Mouse (Mus musculus) kidney, adult 2 months (tissue): ENCODE results near the gene Il4ra.

ENCODE experiments used
- CTCF ChIP-seq: fragments of 200-500 bp; conservative IDR thresholded peaks from 2 replicates; pipeline ENCODE4 v1.5.1; 2011; ENCODE audit warnings: low read depth, mild to moderate bottlenecking, control low read depth, low read length, moderate library complexity, mixed read lengths; ENCODE audit not compliant: insufficient read depth, insufficient read length
- POLR2A ChIP-seq: fragments of 200-500 bp; IDR thresholded peaks from one replicate; pipeline ENCODE4 v1.6.1; 2011; ENCODE audit warnings: low read depth, low read length, control low read depth

GRCm38 (mm10) chr7:125601821-125602448 lies 50.0 kb downstream of the Il4ra start:
- no peak for TF ChIP-seq CTCF
- TF ChIP-seq POLR2A = no peak
